ENCODE assay signal across 8 mouse cellular contexts in genomic region chr19:3292028-3292427, GRCm38 (mm10). TPM values are rescaled to one million over a fixed set of nuclear protein-coding genes. Genes with fewer than 3 reads are reported as not detected.
A peak's percentile ranks its signal among the peaks of the same experiment; 100 is the strongest.
DNase-seq lines count a peak whose midpoint lies in the region; ATAC-seq lines count a peak whose summit lies in the region.

No protein-coding gene starts in this region.

- peaks cover 46% of the 10 kb centered on the region for H3K36me3 ChIP-seq in heart, embryonic 10.5 days
- peaks cover 60% of the 10 kb centered on the region for H3K36me3 ChIP-seq in limb, embryonic 13.5 days
- peaks cover 29% of the 10 kb centered on the region for H3K36me3 ChIP-seq in midbrain, embryonic 15.5 days (replicated peaks)

- no peak overlapping the region for H3K4me3 ChIP-seq in heart, embryonic 10.5 days
- H3K4me3 ChIP-seq in limb, embryonic 13.5 days, result no peak overlapping the region
- H3K4me3 ChIP-seq in midbrain, embryonic 15.5 days, result no peak overlapping the region

- no peaks in the 10 kb centered on the region for H3K27me3 ChIP-seq in heart, embryonic 10.5 days (ENCODE audit: insufficient read depth, poor library complexity, severe bottlenecking)
- no peaks in the 10 kb centered on the region for H3K27me3 ChIP-seq in limb, embryonic 13.5 days
- H3K27me3 ChIP-seq in midbrain, embryonic 15.5 days (replicated peaks), result no peaks in the 10 kb centered on the region

- 54% methylated on average over 2 of the region's 2 CpGs for WGBS in heart, embryonic 10.5 days
- 39% methylated on average over 2 of the region's 2 CpGs for WGBS in limb, embryonic 13.5 days
- WGBS in midbrain, embryonic 15.5 days, result 75% methylated on average over 2 of the region's 2 CpGs

- no peak overlapping the region for H3K27ac ChIP-seq in heart, embryonic 10.5 days
- no peak overlapping the region for H3K27ac ChIP-seq in limb, embryonic 13.5 days
- no peak overlapping the region for H3K27ac ChIP-seq in midbrain, embryonic 15.5 days

- no peak overlapping the region for H3K9ac ChIP-seq in limb, embryonic 13.5 days
- H3K9ac ChIP-seq in midbrain, embryonic 15.5 days, result no peak overlapping the region

- peak; percentile 60 to 74 for DNase-seq in heart, adult 18-20 months
- DNase-seq in heart, embryonic 10.5 days (ENCODE audit: low spot score), result no peak
- peak; percentile 44 to 67 for DNase-seq in cerebellum, postnatal 4 days (ENCODE audit: low spot score in 2 of 2)
- DNase-seq in gastrocnemius, adult 8-10 months (ENCODE audit: low spot score in 2 of 2), result peak; percentile 14 to 35
- peak; percentile 52 for DNase-seq in kidney, adult 11 months
- peak; percentile 32 to 62 for DNase-seq in spleen, adult 18-20 months

- no peaks in the 10 kb centered on the region for H3K4me1 ChIP-seq in heart, embryonic 10.5 days
- no peaks in the 10 kb centered on the region for H3K4me1 ChIP-seq in limb, embryonic 13.5 days
- no peaks in the 10 kb centered on the region for H3K4me1 ChIP-seq in midbrain, embryonic 15.5 days

- H3K4me2 ChIP-seq in limb, embryonic 13.5 days (replicated peaks), result no peak overlapping the region
- no peak overlapping the region for H3K4me2 ChIP-seq in midbrain, embryonic 15.5 days

- ATAC-seq in limb, embryonic 13.5 days (ENCODE audit: low FRiP score, low read depth), result peak; percentile 44; the same call in 1 of the 2 replicates
- peak; percentile 55 for ATAC-seq in midbrain, embryonic 15.5 days (replicated peaks)

- no peaks in the 10 kb centered on the region for H3K9me3 ChIP-seq in heart, embryonic 10.5 days
- no peaks in the 10 kb centered on the region for H3K9me3 ChIP-seq in limb, embryonic 13.5 days
- H3K9me3 ChIP-seq in midbrain, embryonic 15.5 days, result no peaks in the 10 kb centered on the region

RNA-seq across cellular contexts. Expression of gene Ighmbp2, which starts 9.2 kb away (rescaled TPM):
- 1 to 10 TPM; 2.6 to 3.3 TPM for total RNA-seq in heart, adult 18-20 months (2021)
- polyA plus RNA-seq in heart, embryonic 10.5 days (2016; fragmentation: Nextera tagmentation; extraction: Ambion mirVana), result 7.2 and 7.4 TPM in 2 replicates
- 1 to 10 TPM; 4.2 to 5.5 (median 4.6) TPM for total RNA-seq in gastrocnemius, adult 8-10 months (2022)
- polyA plus RNA-seq in limb, embryonic 13.5 days (2015; fragmentation: Nextera tagmentation; extraction: Ambion mirVana), result 13.1 and 14.0 TPM in 2 replicates
- 11.3 and 13.3 TPM in 2 replicates for polyA plus RNA-seq in midbrain, embryonic 15.5 days (2015; fragmentation: Nextera tagmentation; extraction: Ambion mirVana)

RNA-seq across cellular contexts. Expression of gene Mrpl21, which starts 9.3 kb away (rescaled TPM):
- total RNA-seq in heart, adult 18-20 months (2021), result 10 to 100 TPM; 94.3 to 95.8 TPM
- 114 and 118 TPM in 2 replicates for polyA plus RNA-seq in heart, embryonic 10.5 days (2016; fragmentation: Nextera tagmentation; extraction: Ambion mirVana)
- 10 to 100 TPM; 51.7 to 58.8 (median 58.0) TPM for total RNA-seq in gastrocnemius, adult 8-10 months (2022)
- polyA plus RNA-seq in limb, embryonic 13.5 days (2015; fragmentation: Nextera tagmentation; extraction: Ambion mirVana), result 136 TPM in 2 replicates
- 94.6 and 103 TPM in 2 replicates for polyA plus RNA-seq in midbrain, embryonic 15.5 days (2015; fragmentation: Nextera tagmentation; extraction: Ambion mirVana)

RNA-seq across cellular contexts. Expression of gene Cpt1a, which starts 30.1 kb away (rescaled TPM):
- total RNA-seq in heart, adult 18-20 months (2021), result 10 to 100 TPM; 39.2 to 54.4 TPM
- 7.1 and 12.5 TPM in 2 replicates for polyA plus RNA-seq in heart, embryonic 10.5 days (2016; fragmentation: Nextera tagmentation; extraction: Ambion mirVana)
- total RNA-seq in gastrocnemius, adult 8-10 months (2022), result 1 to 10 TPM; 6.4 to 9.3 (median 7.5) TPM
- 13.9 and 16.2 TPM in 2 replicates for polyA plus RNA-seq in limb, embryonic 13.5 days (2015; fragmentation: Nextera tagmentation; extraction: Ambion mirVana)
- 16.1 TPM in 2 replicates for polyA plus RNA-seq in midbrain, embryonic 15.5 days (2015; fragmentation: Nextera tagmentation; extraction: Ambion mirVana)
